Mouse (Mus musculus) induced T-regulatory cell, adult 2 months (primary cell): Measurements from ENCODE around the gene Runx3.
A peak's percentile ranks its signal among the peaks of the same experiment; 100 is the strongest.

Experiments used
- DNase-seq: peaks from one replicate; pipeline ENCODE4 v3.0.0-alpha.2; 2012; ENCODE audit warnings: low read depth

Gene Runx3

DNA sequence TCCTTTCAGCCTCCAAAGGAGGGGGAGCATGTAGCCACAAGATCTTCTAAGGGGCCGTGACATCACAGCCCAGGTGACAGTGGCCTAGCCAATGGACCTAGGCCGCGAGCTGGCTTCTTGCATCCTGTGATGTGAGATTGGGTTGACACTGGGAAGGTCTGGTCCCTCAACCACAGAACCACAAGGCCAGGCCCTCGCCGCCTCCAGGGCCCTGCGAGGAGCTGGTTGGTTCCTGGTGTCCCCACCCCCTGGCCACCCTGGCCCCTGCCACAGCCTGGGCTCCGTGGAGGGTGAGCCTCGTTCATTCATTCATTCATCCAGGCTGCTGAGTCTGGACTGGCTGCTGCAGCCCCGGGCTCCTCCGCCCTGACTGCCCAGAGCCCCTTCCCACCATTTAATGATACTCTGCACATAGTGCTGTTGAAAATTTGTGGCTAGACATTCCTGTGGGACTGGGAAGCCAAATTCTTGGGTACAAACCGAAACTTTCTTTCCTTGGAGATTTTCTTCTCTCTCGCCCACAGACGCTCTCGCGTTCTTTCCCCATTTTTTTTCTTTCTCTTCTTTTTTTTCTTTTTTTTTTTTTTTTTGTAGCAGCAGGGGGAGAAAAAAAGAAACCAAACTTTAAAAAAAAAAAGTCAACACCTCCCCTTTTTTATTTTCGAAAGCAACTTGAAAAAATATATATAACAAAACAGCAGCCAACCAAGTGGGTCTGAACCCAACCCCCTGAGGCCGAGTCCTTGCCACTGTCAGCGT is at the start of gene Runx3:
Gene Runx3, plus strand, starts transcription at position 311 of the 759 bp plus-strand sequence.
- peak; percentile 97 for DNase-seq

GRCm38 (mm10) chr4:135072671-135073070 is 47.8 kb upstream of the Runx3 start:
- peak; percentile 72 for DNase-seq

GRCm38 (mm10) chr4:135073523-135073922 is 46.9 kb upstream of the Runx3 start:
- peak; percentile 78 for DNase-seq

DNA sequence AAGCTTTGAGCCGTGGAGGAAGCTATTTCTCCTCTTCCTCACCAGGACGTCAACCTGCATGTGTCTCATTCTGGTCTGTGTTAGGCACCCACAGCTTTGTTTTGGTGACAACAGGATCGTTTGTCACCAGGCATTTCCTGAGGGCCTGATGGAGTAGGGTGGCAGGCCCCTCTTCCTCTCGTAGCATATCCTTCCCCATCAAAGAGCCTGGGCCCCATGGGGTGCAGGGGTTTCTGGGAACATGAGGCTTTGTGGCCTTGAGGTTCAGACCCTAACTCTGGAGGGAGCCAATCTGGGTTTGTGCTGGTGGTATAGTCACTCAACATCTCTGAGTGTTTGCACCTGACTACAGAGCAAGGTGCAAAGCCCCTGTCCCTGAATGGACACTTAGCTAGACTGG is 45.8 kb upstream of the Runx3 start:
- peak; percentile 47 for DNase-seq

DNA sequence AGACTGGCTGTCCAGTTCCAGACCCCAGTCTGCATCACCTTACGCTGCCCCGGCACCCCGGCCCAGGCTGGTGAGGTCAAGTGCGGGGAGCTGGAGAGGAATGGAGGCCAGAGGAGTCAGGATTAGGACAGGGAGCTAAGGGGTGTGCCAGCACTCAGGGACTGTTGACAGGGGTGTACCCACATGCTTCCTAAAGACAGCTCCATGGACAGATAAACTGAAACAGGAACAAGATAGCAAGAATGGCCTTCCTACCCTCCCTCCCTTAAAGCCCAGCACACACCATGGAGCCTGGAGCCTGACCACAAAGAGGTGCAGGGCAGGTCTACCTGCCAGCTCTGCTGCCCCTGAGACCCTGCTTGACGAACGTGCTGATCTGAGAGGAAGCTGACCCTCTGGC is 45.1 kb upstream of the Runx3 start:
- DNase-seq = no peak

DNA sequence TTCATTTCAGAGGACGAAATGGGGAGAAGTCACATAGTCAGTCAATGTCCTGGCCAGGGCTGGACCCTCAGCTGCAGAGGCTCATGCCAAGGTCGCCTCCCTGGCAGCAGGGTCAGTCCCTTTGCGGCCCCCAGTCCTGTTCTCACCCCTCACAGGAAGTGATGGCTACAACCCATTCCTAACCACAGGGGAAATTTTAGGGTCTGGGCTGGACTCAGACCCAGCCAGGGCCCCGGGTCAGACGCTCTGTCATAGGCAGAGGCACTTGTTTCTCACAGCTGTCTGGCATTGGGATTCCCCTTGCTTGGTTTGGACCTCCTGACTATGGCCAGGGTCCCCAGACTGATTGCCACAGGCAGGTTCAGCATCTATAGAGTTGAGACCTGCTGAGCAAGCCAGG is 43.8 kb upstream of the Runx3 start:
- DNase-seq = no peak

DNA sequence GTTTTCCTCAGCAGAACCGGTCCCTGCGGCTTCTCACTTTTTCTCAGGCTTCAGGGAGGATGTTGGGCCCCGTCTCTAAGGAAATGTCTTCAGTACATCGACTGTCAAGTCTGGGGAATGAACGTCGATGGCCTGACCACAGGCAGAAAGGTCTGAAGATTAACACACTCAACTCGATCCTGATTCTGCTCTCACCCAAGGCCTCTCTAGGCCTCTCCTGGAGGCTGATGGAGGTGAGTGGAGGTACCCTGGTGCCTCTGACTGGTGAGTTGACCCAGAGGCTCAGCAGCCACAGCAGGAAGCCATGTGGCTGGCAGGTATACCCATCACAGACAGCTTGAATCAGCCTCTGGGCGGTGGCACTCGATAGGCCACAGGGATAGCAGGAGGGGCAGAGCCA is 43.3 kb upstream of the Runx3 start:
- DNase-seq = peak; percentile 63

DNA sequence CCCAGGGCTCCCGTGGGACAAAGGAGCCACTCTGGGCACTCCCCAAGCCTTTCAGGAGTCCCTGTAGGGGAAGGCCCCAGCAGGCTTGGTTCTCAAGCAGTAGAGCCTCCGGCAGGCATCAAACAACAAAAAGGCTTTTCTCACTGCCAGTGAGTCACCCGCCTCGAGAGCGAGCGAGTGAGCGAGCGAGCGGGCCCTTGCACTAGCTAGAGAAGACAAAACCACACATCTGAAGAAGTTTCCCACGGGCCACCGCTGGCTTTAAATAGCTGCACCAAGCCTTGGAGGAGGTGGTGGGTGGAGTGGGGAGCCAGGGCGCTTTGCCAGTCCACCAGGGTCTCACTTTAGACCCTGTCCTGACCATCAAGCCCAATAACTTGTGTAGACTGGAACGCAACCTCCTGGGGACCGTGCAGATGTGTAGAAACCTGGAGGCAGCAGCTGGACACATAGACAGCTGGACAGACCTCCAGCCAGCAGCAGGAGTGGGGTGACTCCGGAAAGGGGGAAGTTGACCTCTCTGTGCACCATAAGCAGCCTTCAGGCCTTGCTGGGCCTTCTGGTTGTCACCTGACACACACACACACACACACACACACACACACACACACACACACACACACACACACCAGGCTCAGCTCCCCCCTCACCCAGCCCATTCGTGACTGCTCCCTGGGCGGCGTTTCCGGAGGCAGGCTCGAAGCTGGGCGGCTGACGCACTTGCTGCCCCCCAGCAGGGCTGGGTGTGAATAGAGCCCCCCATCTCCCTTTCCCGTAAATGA is 40.4 kb upstream of the Runx3 start:
- peak; percentile 92 for DNase-seq

DNA sequence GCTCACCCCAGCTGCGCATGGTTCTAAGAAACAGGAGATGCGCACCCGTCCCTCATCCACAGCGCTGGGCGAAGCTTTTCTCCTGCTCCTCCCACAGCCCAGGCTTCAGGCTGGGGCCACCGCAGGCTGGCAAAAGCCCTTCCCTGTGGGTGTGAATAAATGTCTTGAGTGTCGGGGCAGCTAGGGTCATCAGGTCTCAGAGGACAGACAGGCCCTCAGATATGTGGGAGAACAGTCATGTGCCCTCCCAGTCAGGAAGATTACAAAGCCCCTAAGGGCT is 39.9 kb upstream of the Runx3 start:
- DNase-seq = no peak

DNA sequence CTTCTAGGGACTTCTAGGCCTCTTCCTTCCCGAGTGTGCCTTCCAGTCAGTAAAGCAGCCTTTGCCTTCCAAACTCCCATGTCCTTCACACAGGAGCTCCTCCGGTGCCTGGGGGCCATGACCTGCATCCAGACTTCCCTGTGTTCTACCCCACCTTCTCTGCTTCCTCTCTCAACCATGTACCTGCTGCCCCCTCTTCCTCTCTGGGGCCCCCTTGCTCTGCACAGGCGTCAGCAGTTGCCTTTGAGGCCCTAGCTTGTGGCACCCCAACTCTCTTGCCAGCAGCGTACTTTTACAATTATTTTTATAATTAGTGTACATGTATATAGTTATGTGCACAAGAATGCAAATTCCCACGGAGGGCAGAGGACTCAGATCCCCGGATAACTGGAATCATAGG is 37.4 kb upstream of the Runx3 start:
- DNase-seq = no peak

GRCm38 (mm10) chr4:135085077-135085853 is 35.2 kb upstream of the Runx3 start:
- DNase-seq = peak; percentile 60

DNA sequence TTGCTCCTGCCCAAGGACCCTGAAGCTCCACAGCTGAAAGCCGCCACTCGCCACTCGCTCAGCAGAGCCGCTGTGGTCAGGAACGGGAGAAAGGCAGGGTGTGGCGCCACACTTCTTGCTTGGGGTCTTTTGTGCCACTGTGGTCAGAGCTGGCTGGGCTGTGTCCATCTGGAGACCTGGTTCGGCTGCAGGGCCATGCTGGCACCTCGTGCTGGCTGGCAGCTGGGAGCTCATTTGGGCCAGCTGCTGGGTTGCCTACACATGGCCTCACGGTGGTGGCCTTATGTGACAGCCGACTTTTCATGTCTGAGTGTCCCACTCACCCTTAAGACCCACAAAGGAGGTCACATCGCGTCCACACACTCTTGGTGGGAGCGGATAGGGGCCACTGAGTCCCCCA is 29.8 kb upstream of the Runx3 start:
- DNase-seq = no peak

GRCm38 (mm10) chr4:135092871-135093270 is 27.6 kb upstream of the Runx3 start:
- no peak for DNase-seq

GRCm38 (mm10) chr4:135095693-135096092 is 24.8 kb upstream of the Runx3 start:
- no peak for DNase-seq

GRCm38 (mm10) chr4:135097910-135098891 is 22.3 kb upstream of the Runx3 start:
- peak; percentile 56 for DNase-seq

- peak; percentile 38 for DNase-seq
Measured at GRCm38 (mm10) chr4:135102019-135102740, 18.3 kb upstream of the Runx3 start.

DNA sequence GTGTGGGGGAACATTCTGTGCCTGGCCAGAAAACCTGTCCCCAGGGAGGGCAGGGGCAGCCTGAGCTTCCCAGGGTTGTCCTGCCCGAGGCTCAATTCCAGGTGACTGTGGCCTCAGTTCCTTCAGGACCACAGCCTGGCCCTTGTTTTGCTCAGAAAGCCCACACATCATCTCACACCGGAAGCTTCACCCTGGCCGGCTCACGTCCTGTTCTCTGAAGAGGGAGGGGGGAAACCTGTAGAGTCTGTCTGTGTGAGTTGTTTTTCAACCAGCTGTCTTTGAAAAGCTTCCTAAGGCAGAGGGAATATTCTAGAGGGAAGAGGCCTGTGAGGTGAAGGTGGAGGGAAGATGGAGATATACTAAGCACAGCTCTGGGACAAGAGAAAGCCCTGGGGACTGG is 17.7 kb upstream of the Runx3 start:
- DNase-seq = peak; percentile 80

GRCm38 (mm10) chr4:135103800-135104199 is 16.7 kb upstream of the Runx3 start:
- peak; percentile 79 for DNase-seq

DNA sequence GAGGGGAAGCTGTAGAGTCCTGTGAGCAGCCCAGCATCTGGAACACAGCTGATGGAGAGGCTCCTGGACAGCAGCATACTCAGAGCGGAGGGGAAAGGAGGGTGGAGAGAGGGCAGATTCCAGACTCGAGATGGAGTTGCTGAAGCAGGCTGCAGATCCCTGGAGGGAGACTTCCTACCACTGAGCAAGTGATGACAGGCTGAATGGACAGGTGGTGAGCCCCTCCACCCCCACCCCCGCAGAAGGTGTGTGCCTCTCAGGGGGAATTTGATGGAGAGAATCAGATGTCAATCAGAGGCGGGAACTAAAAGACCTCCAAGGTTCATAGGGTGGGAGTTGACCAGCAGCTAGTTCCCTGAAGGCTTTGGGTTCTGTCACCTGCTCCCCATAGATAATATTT is 13.5 kb upstream of the Runx3 start:
- no peak for DNase-seq

GRCm38 (mm10) chr4:135108666-135109065 is 11.8 kb upstream of the Runx3 start:
- peak; percentile 69 for DNase-seq

DNA sequence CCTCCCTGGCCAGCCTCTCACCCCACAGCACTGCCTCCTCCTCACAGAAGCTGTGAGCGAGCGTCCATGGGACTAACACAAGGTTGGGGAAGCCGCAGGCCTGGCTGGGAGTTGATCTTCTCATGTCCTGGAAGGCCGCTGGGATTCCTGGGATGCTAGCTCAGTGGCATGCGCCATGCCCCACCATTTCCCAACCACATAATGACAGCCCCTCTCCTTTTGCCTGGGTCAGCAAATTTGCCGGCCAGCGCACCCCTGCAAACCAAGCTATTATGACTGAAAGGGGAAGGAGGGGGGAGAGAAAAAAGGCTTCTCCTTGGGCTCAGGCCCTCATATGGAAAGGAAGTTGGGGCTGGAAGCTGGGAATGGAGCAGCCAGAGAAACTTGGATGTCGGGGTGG is 6.8 kb upstream of the Runx3 start:
- DNase-seq = no peak
